Mouse (Mus musculus) embryonic facial prominence, embryonic 10.5 days (tissue): ENCODE measurements around the gene Nebl. TPM values are rescaled to one million over a fixed set of nuclear protein-coding genes. Genes with fewer than 3 reads are reported as not detected.

Experiments
- DNase-seq: peaks from one replicate; pipeline ENCODE4 v3.0.0-alpha.2; 2017; ENCODE audit warnings: low spot score
- H3K27ac ChIP-seq: fragments of 300-500 bp; sonication (generic); replicated peaks from 2 replicates; pipeline ENCODE4 v1.5.1; 2016; ENCODE audit warnings: mild to moderate bottlenecking
- H3K27me3 ChIP-seq: fragments of 300-500 bp; sonication (generic); replicated peaks from 2 replicates; pipeline ENCODE4 v1.6.1; 2016; ENCODE audit warnings: low read depth, mild to moderate bottlenecking; ENCODE audit not compliant: poor library complexity, severe bottlenecking
- H3K36me3 ChIP-seq: fragments of 300-500 bp; sonication (generic); replicated peaks from 2 replicates; pipeline ENCODE4 v1.6.1; 2016; ENCODE audit warnings: mild to moderate bottlenecking, moderate library complexity
- H3K4me1 ChIP-seq: fragments of 300-500 bp; sonication (generic); 2 replicates; pipeline ENCODE4 v1.6.1; 2016
- H3K4me3 ChIP-seq: fragments of 300-500 bp; sonication (generic); 2 replicates; pipeline ENCODE4 v1.5.1; 2016; ENCODE audit warnings: mild to moderate bottlenecking, moderate library complexity
- H3K9me3 ChIP-seq: fragments of 300-500 bp; sonication (generic); 2 replicates; pipeline ENCODE4 v1.6.1; 2016; ENCODE audit warnings: mild to moderate bottlenecking
- WGBS: fragments of 180-500 bp; shearing (Covaris S2); methylation state at CpG from one replicate; pipeline ENCODE4 v1.1.7; 2016; 5-methylcytosine and 5-hydroxymethylcytosine counted together
- polyA plus RNA-seq: library from polyadenylated mRNA; unstranded; fragments of >200 nt; fragmentation: Nextera tagmentation; extraction: Ambion mirVana; gene quantifications from 2 replicates; pipeline ENCODE4 v1.2.1, GENCODE M21; 2016

Nebl gene
- polyA plus RNA-seq, 1 experiment from 2014 or later, result 6.7 TPM

- H3K9me3 ChIP-seq, result no peaks in the 10 kb centered on the region
- H3K27me3 ChIP-seq, result peaks cover 8% of the 10 kb centered on the region
- H3K4me3 ChIP-seq, result no peak overlapping the region
- H3K4me1 ChIP-seq, result no peaks in the 10 kb centered on the region; the same call in 1 of the 2 replicates
- 82% methylated on average over 12 of the region's 12 CpGs for WGBS
- H3K36me3 ChIP-seq, result no peaks in the 10 kb centered on the region
- H3K27ac ChIP-seq, result no peak overlapping the region
- no peak for DNase-seq
Observed at GRCm38 (mm10) chr2:17723268-17724019, 7.8 kb downstream of the Nebl start.

DNA sequence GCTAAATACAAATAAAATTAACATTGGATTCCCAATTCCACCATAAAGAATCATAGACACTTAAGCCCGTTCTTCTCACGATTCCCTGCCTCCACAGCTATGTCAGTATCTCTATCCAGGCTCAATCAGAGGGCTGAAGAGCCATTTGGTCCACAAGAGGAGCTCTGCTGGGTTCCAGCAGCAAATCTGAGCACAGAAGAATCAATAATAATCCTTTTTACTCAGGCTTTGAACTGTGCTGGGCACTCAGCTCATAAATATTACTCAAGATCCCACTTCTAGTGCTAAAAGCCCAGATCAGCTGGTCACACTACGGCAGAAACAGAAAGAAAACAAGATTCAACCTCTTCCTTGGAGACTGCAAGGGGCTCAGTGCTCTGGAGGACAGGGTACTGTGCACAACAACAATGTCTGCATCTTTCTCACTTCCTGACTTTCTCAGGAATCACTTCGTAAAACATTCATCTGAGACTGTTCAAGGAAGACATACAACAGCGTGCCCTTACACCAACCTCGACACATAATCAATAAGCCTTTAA, 10.0 kb downstream of the Nebl start:
- no peak overlapping the region for H3K4me3 ChIP-seq
- no peaks in the 10 kb centered on the region; the same call in 1 of the 2 replicates for H3K4me1 ChIP-seq
- H3K27me3 ChIP-seq, result no peaks in the 10 kb centered on the region
- no peaks in the 10 kb centered on the region for H3K36me3 ChIP-seq
- H3K27ac ChIP-seq, result no peak overlapping the region
- peaks cover 3% of the 10 kb centered on the region; the same call in 1 of the 2 replicates for H3K9me3 ChIP-seq
- 83% methylated on average over 6 of the region's 6 CpGs for WGBS
- no peak for DNase-seq

- H3K27me3 ChIP-seq, result no peaks in the 10 kb centered on the region
- no peak overlapping the region for H3K27ac ChIP-seq
- H3K36me3 ChIP-seq, result no peaks in the 10 kb centered on the region
- 81% methylated on average over 1 of the region's 1 CpGs for WGBS
- H3K9me3 ChIP-seq, result peaks cover 7% of the 10 kb centered on the region; the same call in 1 of the 2 replicates
- no peak for DNase-seq
- H3K4me3 ChIP-seq, result no peak overlapping the region
- peaks cover 8% of the 10 kb centered on the region for H3K4me1 ChIP-seq
Observed at GRCm38 (mm10) chr2:17718281-17718680, 13.0 kb downstream of the Nebl start.

DNA sequence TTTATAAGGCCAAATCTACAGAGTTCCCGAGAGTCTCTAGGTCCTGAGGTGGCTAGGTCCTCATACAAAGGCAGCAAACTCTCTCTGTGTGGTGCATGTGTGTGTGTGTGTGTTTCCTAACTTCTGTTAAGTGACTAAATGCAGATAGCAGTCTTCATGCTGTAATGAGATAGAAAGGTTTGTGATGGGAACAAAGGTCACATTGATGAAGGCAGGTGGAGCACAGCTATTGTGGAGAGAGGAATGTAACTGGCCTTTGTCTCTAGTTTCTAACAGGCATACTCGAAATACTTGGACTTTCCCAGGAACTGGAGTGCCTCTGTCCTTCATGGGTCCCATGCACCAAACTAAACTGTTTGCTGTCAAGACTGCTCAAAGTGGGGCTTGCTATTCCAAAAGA, 14.1 kb downstream of the Nebl start:
- Histone ChIP-seq H3K27ac (no peak overlapping the region), H3K4me1 (peaks cover 8% of the 10 kb centered on the region), H3K36me3 (no peaks in the 10 kb centered on the region), H3K27me3 (no peaks in the 10 kb centered on the region), H3K4me3 (no peak overlapping the region), H3K9me3 (peaks cover 7% of the 10 kb centered on the region; the same call in 1 of the 2 replicates)
- no peak for DNase-seq
- 60% methylated on average over 2 of the region's 2 CpGs for WGBS

GRCm38 (mm10) chr2:17715149-17715767, 16.0 kb downstream of the Nebl start:
- 79% methylated on average over 9 of the region's 9 CpGs for WGBS
- DNase-seq, result no peak
- H3K4me3 ChIP-seq, result no peak overlapping the region
- peaks cover 7% of the 10 kb centered on the region; the same call in 1 of the 2 replicates for H3K9me3 ChIP-seq
- no peak overlapping the region for H3K27ac ChIP-seq
- H3K36me3 ChIP-seq, result no peaks in the 10 kb centered on the region
- no peaks in the 10 kb centered on the region for H3K27me3 ChIP-seq
- peaks cover 8% of the 10 kb centered on the region; the same call in 1 of the 2 replicates for H3K4me1 ChIP-seq

DNA sequence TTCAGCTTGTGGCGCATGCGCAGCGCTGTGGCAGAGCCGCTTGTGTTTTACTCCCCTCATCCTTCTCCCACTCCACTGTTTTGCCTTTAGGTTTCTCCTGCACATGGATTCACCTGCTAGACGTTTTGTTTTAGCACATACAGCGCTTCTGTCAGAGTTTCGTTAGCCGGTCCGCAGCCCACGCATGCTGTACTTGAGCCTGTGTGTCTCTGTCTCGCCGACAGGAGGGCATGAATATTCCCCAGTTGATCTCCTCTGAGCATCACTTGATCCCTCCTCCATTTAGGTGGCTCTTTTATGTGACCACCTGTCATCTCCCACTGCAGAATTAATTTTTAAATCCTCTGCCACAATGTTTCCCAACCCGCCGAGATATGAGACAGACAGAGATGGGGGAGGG, 16.6 kb downstream of the Nebl start:
- H3K36me3 ChIP-seq, result no peaks in the 10 kb centered on the region
- H3K9me3 ChIP-seq, result peaks cover 7% of the 10 kb centered on the region; the same call in 1 of the 2 replicates
- H3K4me3 ChIP-seq, result no peak overlapping the region
- no peaks in the 10 kb centered on the region for H3K27me3 ChIP-seq
- 86% methylated on average over 14 of the region's 14 CpGs for WGBS
- no peak for DNase-seq
- peaks cover 8% of the 10 kb centered on the region; the same call in 1 of the 2 replicates for H3K4me1 ChIP-seq
- no peak overlapping the region for H3K27ac ChIP-seq

GRCm38 (mm10) chr2:17714124-17714523, 17.1 kb downstream of the Nebl start:
- H3K27ac ChIP-seq, result no peak overlapping the region
- H3K27me3 ChIP-seq, result no peaks in the 10 kb centered on the region
- WGBS, result 68% methylated on average over 4 of the region's 4 CpGs
- H3K9me3 ChIP-seq, result peaks cover 7% of the 10 kb centered on the region; the same call in 1 of the 2 replicates
- no peak for DNase-seq
- H3K4me3 ChIP-seq, result no peak overlapping the region
- H3K36me3 ChIP-seq, result no peaks in the 10 kb centered on the region
- peaks cover 8% of the 10 kb centered on the region; the same call in 1 of the 2 replicates for H3K4me1 ChIP-seq

- no peak overlapping the region for H3K4me3 ChIP-seq
- DNase-seq, result no peak
- H3K36me3 ChIP-seq, result no peaks in the 10 kb centered on the region
- no peak overlapping the region for H3K27ac ChIP-seq
- peaks cover 4% of the 10 kb centered on the region; the same call in 1 of the 2 replicates for H3K9me3 ChIP-seq
- WGBS, result 88% methylated on average over 5 of the region's 5 CpGs
- peaks cover 8% of the 10 kb centered on the region; the same call in 1 of the 2 replicates for H3K4me1 ChIP-seq
- H3K27me3 ChIP-seq, result no peaks in the 10 kb centered on the region
Observed at GRCm38 (mm10) chr2:17711216-17711615, 20.0 kb downstream of the Nebl start.

GRCm38 (mm10) chr2:17710083-17710482, 21.2 kb downstream of the Nebl start:
- Histone ChIP-seq H3K27me3 (no peaks in the 10 kb centered on the region), H3K27ac (no peak overlapping the region), H3K9me3 (no peaks in the 10 kb centered on the region), H3K4me3 (no peak overlapping the region), H3K36me3 (no peaks in the 10 kb centered on the region), H3K4me1 (peaks cover 4% of the 10 kb centered on the region; the same call in 1 of the 2 replicates)
- no peak for DNase-seq
- 80% methylated on average over 2 of the region's 2 CpGs for WGBS

DNA sequence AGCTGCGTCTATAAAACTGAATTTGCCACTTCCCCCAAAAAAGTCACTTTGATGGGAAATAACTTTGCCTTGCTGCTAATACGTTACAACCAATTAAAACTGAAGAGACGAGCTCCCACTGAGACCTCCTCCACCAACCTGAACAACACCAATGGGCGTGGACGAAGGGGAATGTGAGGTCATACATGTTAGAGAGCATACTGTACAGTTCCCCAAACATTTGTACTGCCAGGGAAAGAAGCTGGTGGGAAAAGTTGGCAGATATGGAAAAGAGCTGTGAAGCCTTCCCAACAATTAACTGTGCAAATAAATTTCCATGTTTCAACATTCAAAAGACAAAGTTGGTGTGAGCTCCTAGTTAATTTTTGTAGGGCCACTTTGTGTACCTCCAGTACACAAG, 25.3 kb downstream of the Nebl start:
- H3K27me3 ChIP-seq, result no peaks in the 10 kb centered on the region
- peaks cover 13% of the 10 kb centered on the region for H3K4me1 ChIP-seq
- no peak for DNase-seq
- no peaks in the 10 kb centered on the region for H3K9me3 ChIP-seq
- whole genome bisulfite sequencing, result 81% methylated on average over 5 of the region's 5 CpGs
- no peaks in the 10 kb centered on the region for H3K36me3 ChIP-seq
- no peak overlapping the region for H3K27ac ChIP-seq
- no peak overlapping the region for H3K4me3 ChIP-seq

DNA sequence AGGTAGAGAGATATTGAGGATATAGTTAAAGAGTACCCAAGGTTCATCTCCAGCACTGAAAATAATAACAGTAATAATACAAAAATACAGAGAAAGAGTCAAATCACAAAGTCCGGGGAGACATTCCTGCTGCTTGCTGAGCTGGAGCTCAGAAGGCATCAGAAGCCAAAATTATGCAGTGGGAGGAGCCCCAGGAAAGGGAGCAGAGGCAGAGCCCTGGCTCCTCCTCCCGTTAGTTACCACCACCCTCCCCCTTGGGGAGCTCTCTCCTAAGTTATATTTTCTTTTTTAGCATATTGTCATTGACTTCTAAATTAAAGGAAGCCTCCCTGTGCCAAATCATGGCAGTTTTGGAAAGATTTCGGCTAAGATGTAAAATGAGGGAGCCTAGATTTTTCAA, 25.8 kb downstream of the Nebl start:
- DNase-seq, result no peak
- Histone ChIP-seq H3K27me3 (no peaks in the 10 kb centered on the region), H3K9me3 (no peaks in the 10 kb centered on the region), H3K36me3 (no peaks in the 10 kb centered on the region), H3K27ac (no peak overlapping the region), H3K4me3 (no peak overlapping the region), H3K4me1 (peaks cover 19% of the 10 kb centered on the region)
- 64% methylated on average over 3 of the region's 3 CpGs for WGBS

DNA sequence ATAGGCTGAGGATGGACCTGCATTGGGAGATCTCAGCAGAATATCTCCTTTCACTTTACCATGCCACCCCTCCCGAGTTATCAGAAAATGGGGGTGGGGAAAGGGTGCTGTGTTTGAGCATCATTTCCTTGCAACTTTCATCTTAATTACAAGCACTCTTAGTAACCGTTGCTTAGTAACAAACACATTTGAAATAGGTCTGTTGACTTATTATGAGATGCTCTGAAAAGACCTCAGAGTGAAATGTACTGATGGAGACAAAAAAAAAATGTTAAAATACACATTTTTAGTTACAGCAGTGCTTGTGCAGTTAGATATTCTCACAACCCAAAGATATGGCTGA, 28.1 kb downstream of the Nebl start:
- Histone ChIP-seq H3K4me3 (no peak overlapping the region), H3K27me3 (no peaks in the 10 kb centered on the region), H3K9me3 (no peaks in the 10 kb centered on the region), H3K36me3 (no peaks in the 10 kb centered on the region), H3K4me1 (peaks cover 23% of the 10 kb centered on the region), H3K27ac (no peak overlapping the region)
- no peak for DNase-seq
- WGBS, result 81% methylated on average over 2 of the region's 2 CpGs
